Mouse (Mus musculus) bone marrow macrophage, adult 2 months (primary cell): ENCODE results near the gene Cdh22. TPM values are rescaled to one million over a fixed set of nuclear protein-coding genes. Genes with fewer than 3 reads are reported as not detected.

Source experiments
- H3K27ac ChIP-seq: 2 replicates; pipeline ENCODE4 v1.5.1; 2012; ENCODE audit warnings: low read depth, low read length; ENCODE audit not compliant: insufficient read depth
- H3K4me1 ChIP-seq: 2 replicates; pipeline ENCODE4 v1.6.1; 2012; ENCODE audit warnings: low read length; ENCODE audit not compliant: control insufficient read depth, insufficient read depth
- H3K4me3 ChIP-seq: 2 replicates; pipeline ENCODE4 v1.5.1; 2012; ENCODE audit warnings: mild to moderate bottlenecking, low read length, moderate library complexity; ENCODE audit not compliant: insufficient read depth
- CTCF ChIP-seq: IDR thresholded peaks from 2 replicates; pipeline ENCODE4 v1.5.1; 2012; ENCODE audit warnings: low read depth, mild to moderate bottlenecking, low read length, moderate library complexity
- POLR2A ChIP-seq: IDR thresholded peaks from 2 replicates; pipeline ENCODE4 v1.6.1; 2012; ENCODE audit warnings: mild to moderate bottlenecking, low read depth, low read length, borderline replicate concordance
- polyA plus RNA-seq: library from polyadenylated mRNA; stranded (reverse); fragments of >200 nt; gene quantifications from 2 replicates; pipeline ENCODE4 v1.2.4, GENCODE M21; 2012; ENCODE audit not compliant: missing spikeins, insufficient read depth, insufficient read length

Gene Cdh22
- polyA plus RNA-seq, 1 experiment = not detected

DNA sequence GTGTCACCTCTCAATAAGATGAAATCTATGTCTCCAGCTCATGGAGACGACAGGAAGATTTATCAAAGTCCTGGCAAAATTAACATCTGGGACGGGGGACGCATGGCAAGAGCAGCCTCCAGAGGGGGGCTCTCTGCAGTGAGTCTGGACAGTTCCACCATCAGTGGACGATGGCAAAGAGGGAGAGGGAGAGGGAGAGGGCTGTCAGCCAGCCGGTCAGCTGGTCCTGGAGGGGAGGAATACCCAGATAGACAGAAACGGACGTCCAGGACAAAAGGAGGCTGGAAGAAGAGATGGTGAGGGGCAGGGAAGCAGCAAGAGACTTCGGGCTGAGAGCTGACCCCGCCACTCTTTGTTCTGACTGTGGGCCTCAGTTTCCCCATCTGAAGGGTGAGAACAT is 18.1 kb upstream of the Cdh22 start:
- H3K27ac ChIP-seq = no peak overlapping the region
- no peak overlapping the region for H3K4me3 ChIP-seq
- H3K4me1 ChIP-seq = 0 out of 2 replicates have a peak, but pooled peaks cover 4% of the 10 kb centered on the region
- TF ChIP-seq POLR2A = no peak
- no peak for TF ChIP-seq CTCF

DNA sequence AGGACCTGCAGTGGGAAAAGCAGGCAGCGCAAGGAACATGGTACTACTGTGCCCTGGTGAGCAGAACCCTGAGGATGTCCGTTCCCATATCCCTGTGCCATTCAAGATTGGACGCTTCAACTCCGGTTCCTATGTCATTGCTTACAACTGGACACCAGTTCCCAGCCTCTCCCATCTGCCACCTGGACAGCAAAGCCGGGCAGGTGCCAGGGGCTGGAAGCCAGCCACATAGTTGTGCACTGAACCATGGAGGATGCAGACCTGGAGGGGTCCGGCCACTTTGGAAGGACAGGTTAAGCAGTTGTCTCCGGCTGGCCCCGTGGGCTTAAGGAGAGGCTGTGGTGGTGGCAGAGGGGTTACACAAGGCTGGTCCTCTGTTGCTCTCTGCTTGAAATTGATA is 17.7 kb upstream of the Cdh22 start:
- Histone ChIP-seq H3K4me3 (no peak overlapping the region), H3K4me1 (0 out of 2 replicates have a peak, but pooled peaks cover 4% of the 10 kb centered on the region), H3K27ac (no peak overlapping the region)
- no peak for TF ChIP-seq POLR2A
- TF ChIP-seq CTCF = no peak

DNA sequence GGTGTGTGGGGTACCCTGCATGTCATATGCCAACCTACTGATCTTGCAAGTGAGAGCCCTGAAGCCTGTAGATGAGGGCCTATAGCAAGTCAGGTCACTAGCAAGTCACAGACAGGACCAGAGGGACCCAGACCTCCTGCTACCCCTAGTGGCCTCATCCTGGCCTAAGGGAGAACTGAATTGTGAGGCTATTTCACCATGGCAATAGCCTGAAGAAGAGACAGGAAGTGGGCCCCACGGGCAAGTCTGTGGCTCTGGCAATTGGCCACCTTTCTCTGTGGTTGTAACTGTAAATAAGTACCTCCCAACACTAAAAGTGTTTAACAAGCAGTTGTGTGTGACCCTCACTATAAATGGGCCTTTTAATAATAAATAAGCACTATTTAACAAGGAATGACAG is 16.2 kb upstream of the Cdh22 start:
- H3K27ac ChIP-seq = no peak overlapping the region
- H3K4me1 ChIP-seq = 0 out of 2 replicates have a peak, but pooled peaks cover 4% of the 10 kb centered on the region
- no peak for TF ChIP-seq CTCF
- no peak for TF ChIP-seq POLR2A
- H3K4me3 ChIP-seq = no peak overlapping the region

DNA sequence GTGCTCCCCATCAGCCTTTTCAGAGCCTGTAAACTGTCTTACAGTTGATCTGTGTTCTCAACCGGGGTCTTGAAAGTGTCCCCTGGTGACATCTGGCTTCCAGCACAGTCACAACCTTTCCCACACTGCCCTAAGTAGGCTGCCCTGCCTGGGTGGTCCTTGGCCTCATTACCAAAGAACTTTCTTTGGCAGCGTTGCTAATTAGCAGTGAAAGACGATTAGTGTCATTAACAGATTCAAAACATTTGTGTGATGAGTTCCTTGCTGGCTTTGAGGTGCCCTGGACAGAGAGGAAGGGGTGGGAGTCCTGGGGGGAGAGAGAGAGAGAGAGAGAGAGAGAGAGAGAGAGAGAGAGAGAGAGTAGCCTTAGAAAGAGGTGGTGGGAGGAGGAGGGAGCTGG is 14.3 kb upstream of the Cdh22 start:
- Histone ChIP-seq H3K4me1 (0 out of 2 replicates have a peak, but pooled peaks cover 4% of the 10 kb centered on the region), H3K27ac (no peak overlapping the region), H3K4me3 (no peak overlapping the region)
- TF ChIP-seq POLR2A = no peak

DNA sequence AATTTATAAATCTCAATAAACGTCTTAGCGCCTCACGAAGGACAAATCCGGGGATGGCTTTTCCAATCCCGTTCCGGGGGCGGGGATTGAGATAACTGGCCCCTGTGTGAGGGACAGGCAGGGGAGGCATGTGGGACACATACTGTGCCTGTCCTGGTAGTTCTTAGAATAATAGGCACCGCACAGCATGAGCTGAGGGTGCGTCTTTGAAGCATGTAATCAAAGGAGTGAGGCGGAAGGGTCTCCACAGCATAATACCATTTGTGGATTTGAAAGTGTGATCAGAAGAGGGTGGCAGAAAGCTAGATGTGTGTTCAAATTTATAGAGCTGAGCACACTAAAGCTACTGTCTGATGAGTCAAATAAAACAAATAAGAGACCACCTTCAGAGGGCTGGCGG is 11.7 kb upstream of the Cdh22 start:
- TF ChIP-seq POLR2A (no peak), CTCF (no peak)
- H3K27ac ChIP-seq = no peak overlapping the region
- H3K4me1 ChIP-seq = 0 out of 2 replicates have a peak, but pooled peaks cover 4% of the 10 kb centered on the region
- H3K4me3 ChIP-seq = no peak overlapping the region

DNA sequence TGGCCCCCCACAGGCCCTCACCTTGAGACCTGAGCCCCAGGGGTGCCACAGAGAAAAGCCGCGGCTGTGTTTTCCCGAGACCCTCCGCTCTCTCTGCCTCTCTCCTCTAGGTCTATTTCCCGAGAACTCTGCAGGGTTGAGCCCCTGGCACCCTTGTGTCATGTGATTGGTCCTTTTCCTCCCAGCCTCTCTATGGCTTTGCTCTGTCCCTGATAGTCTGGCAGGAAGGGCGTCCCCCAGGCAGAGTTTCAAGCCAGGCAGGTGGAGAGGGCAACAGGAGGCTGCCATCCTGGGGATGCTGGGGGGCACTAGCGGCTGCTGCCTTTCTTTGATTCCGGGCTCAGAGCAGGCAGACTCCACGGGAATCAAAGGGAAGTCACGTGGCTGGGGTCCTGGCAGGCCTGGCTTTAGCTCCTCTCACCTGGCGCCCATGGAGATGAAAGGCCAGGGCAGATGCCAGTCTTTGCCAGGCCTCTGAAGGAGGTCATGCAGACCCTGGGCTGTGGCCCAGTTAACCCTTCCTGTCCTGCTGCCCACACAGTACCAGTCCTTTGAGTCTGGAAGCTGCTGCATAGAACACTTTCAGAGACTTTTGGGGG is 8.6 kb upstream of the Cdh22 start:
- Histone ChIP-seq H3K4me3 (no peak overlapping the region), H3K4me1 (no peaks in the 10 kb centered on the region)
- TF ChIP-seq CTCF = no peak
- no peak for TF ChIP-seq POLR2A

DNA sequence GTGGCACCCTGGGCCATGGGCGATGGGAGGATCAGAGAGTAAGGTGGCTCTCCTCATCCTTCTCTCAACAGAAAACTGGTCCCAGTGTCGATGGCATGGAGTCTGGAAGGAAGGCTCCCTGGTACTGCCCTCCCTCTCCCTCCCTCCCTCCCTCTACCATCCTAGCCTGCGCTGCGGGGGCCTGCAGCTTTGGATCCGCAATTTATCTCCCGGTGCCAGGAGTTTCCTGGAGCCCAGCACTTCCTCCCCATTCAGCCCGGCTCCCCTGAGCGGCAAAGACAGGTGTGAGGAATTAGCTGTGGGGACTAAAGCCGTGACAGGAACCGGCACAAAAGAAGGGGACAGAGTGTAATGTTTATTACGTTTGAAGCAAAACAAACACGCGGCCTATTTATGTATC is 7.9 kb upstream of the Cdh22 start:
- TF ChIP-seq CTCF (no peak), POLR2A (no peak)
- Histone ChIP-seq H3K4me1 (no peaks in the 10 kb centered on the region), H3K4me3 (no peak overlapping the region), H3K27ac (no peak overlapping the region)

More for the DNA sequence above, 8.6 kb upstream of the Cdh22 start:
- H3K27ac ChIP-seq = no peak overlapping the region

DNA sequence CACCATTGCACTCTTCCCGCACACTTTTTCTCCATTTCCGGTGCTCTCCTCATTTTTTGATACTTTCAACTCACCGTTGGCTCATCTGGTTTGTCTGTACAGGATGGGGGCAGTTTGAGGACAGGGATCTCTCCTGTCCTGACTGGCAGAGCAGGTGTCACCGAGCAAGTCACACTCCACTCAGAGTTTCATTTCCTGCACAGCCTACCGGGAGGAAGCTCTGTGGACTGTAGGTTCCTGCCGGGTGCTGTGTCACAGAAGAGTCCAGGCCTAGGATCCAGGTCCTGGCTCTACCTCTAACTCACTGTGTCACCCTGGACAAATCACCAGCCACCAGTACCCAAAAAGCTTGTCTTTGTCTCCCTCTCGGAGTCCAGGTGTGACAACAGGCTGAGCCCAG is 7.1 kb upstream of the Cdh22 start:
- H3K4me3 ChIP-seq = no peak overlapping the region

DNA sequence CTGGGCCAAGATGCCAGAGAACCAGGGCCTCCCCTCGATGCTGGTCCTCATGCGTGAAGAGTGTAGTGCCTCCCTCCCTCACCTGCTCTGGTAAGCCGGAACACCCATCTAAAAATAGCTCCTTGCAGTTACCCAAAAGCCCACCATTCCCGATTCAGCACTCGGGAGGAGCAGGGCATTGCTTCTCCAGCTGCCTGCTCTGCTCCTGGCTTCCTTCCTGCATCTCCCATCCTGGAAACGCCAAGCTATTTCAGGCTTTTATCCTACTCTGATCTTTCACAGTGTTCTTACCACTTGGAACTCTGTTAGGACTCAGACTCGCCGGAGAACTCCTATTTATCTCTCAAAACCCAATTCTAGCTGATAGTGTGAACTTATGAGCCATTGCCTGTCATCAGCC is 5.7 kb upstream of the Cdh22 start:
- H3K4me3 ChIP-seq = no peak overlapping the region
- no peak overlapping the region for H3K27ac ChIP-seq

More for the DNA sequence above, 7.1 kb upstream of the Cdh22 start:
- TF ChIP-seq CTCF (no peak), POLR2A (no peak)
- Histone ChIP-seq H3K27ac (no peak overlapping the region), H3K4me1 (no peaks in the 10 kb centered on the region)

DNA sequence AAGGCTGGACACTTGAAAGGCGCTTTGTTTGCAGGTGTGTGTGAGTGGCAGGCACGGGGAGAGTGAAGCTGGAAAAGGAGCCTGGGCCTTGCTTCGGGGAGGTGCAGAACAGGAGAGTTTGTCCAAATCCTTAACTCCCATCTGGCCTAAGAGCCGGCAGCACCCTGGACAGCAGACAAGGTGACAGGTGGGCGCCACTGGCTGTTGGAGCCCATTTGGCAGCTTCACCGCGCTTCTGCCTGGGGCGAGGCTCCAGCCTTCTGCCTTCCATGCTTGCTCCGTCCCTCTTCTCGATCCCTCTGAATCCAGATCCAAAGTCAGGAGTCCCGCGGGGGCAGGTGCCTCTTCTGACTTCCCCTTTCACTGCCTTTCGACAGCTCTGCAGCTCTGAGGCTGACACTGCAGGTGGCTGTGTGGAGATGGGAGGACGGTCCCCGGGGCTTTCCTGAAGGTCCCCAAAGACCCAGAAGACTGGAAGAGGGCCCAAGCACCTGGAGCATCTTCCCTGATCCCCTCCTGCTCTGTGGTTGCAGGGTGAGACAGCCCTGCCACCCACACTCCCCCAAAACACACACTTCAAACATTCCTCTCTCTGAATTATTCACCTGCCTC is 5.0 kb upstream of the Cdh22 start:
- TF ChIP-seq POLR2A (no peak), CTCF (no peak)
- H3K4me1 ChIP-seq = no peaks in the 10 kb centered on the region
- no peak overlapping the region for H3K4me3 ChIP-seq
- no peak overlapping the region for H3K27ac ChIP-seq

More for the DNA sequence above, 5.7 kb upstream of the Cdh22 start:
- H3K4me1 ChIP-seq = no peaks in the 10 kb centered on the region
- TF ChIP-seq CTCF = no peak
- no peak for TF ChIP-seq POLR2A

DNA sequence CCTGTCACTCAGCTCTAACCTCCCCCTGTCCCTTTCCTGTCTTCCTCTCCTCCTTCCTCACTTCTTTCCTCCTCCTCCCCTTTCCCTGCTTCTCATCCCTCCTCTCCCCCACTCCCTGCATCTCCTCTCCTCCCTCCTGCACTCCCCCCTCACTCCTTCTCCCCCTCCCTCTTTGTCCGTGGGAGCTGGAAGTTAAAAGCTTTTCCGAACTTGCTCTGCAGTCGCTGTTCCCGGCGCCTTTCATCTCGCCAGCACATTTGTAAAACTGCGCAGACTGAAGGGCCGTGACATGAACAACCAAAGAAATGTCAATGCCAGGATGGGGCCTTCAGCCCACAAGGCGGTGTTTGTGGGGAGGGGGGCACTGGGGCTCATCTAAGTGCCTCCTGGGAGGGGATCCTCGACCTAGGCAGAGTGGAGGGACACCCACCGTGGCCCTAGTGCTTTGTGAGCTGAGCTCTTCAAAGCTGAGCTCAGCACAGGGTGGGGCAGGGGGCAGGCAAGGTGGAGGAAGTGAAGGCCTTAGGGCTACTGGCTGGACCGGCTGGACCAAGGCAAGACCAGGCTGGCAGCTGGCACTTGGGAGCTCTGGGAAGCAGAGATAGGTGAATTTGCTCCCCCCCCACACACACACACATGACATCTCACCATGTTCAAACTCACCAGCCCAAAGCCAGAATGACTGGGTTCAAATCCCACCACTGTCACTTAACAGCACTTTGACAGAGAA is 3.9 kb upstream of the Cdh22 start:
- TF ChIP-seq POLR2A (no peak), CTCF (no peak)
- Histone ChIP-seq H3K27ac (no peak overlapping the region), H3K4me3 (no peak overlapping the region), H3K4me1 (no peaks in the 10 kb centered on the region)
